Mouse (Mus musculus) forebrain, embryonic 11.5 days (tissue): ENCODE measurements at regions not wholly inside any gene's neighbourhood (a gene's known extent, or its start where the extent isn't known, plus 50 kb on each side); places are given as distances from the start of the nearest gene placed in this dataset.

ENCODE experiments used
- ATAC-seq: fragments of 200-750 bp; cut with Nextera tagmentation; replicated peaks from 2 replicates; pipeline ENCODE4 v1.8.0; 2017; ENCODE audit warnings: moderate TSS enrichment; ENCODE audit not compliant: low FRiP score
- DNase-seq: peaks from one replicate; pipeline ENCODE4 v3.0.0-alpha.2; 2017; ENCODE audit warnings: low spot score
- H3K27ac ChIP-seq: fragments of 300-500 bp; sonication (generic); 2 replicates; pipeline ENCODE4 v1.5.1; 2014; ENCODE audit warnings: low read depth, low read length
- H3K27me3 ChIP-seq: fragments of 300-500 bp; sonication (generic); 2 replicates; pipeline ENCODE4 v1.6.1; 2014; ENCODE audit warnings: mild to moderate bottlenecking, low read length, mixed read lengths; ENCODE audit not compliant: control insufficient read depth, insufficient read depth
- H3K36me3 ChIP-seq: fragments of 300-500 bp; sonication (generic); 2 replicates; pipeline ENCODE4 v1.6.1; 2014; ENCODE audit warnings: mild to moderate bottlenecking, low read length, moderate library complexity, mixed read lengths; ENCODE audit not compliant: control insufficient read depth, insufficient read depth
- H3K4me1 ChIP-seq: fragments of 300-500 bp; sonication (generic); replicated peaks from 2 replicates; pipeline ENCODE4 v1.6.1; 2014; ENCODE audit warnings: low read length, mixed read lengths; ENCODE audit not compliant: control insufficient read depth, insufficient read depth
- H3K4me2 ChIP-seq: fragments of 300-500 bp; sonication (generic); 2 replicates; pipeline ENCODE4 v1.6.1; 2014; ENCODE audit warnings: low read depth, mild to moderate bottlenecking, low read length, moderate library complexity, mixed read lengths; ENCODE audit not compliant: severe bottlenecking
- H3K4me3 ChIP-seq: fragments of 300-500 bp; sonication (generic); 2 replicates; pipeline ENCODE4 v1.5.1; 2014; ENCODE audit warnings: low read depth, low read length
- H3K9ac ChIP-seq: fragments of 300-500 bp; sonication (generic); 2 replicates; pipeline ENCODE4 v1.6.1; 2014; ENCODE audit warnings: low read length
- H3K9me3 ChIP-seq: fragments of 300-500 bp; sonication (generic); 2 replicates; pipeline ENCODE4 v1.6.1; 2016; ENCODE audit warnings: low read length, mixed read lengths; ENCODE audit not compliant: control insufficient read depth
- WGBS: fragments of 180-500 bp; shearing (Covaris S2); extraction: QIAGEN DNeasy Blood & Tissue Kit; methylation state at CpG from one replicate; pipeline ENCODE4 v1.1.7; 2014; 5-methylcytosine and 5-hydroxymethylcytosine counted together

GRCm38 (mm10) chr4:153200799-153201770, 281.5 kb downstream of the Ajap1 start:
- Histone ChIP-seq H3K4me1 (no peaks in the 10 kb centered on the region), H3K4me3 (no peak overlapping the region), H3K9me3 (no peaks in the 10 kb centered on the region), H3K4me2 (no peak overlapping the region), H3K9ac (no peak overlapping the region), H3K27ac (no peak overlapping the region), H3K27me3 (no peaks in the 10 kb centered on the region), H3K36me3 (no peaks in the 10 kb centered on the region)
- WGBS, result 54% methylated on average over 20 of the region's 20 CpGs
- DNase-seq (no peak), ATAC-seq (no peak)

GRCm38 (mm10) chr4:153189485-153189884, 293.1 kb downstream of the Ajap1 start:
- H3K9me3 ChIP-seq, result no peaks in the 10 kb centered on the region
- ATAC-seq, result no peak
- H3K9ac ChIP-seq, result no peak overlapping the region

DNA sequence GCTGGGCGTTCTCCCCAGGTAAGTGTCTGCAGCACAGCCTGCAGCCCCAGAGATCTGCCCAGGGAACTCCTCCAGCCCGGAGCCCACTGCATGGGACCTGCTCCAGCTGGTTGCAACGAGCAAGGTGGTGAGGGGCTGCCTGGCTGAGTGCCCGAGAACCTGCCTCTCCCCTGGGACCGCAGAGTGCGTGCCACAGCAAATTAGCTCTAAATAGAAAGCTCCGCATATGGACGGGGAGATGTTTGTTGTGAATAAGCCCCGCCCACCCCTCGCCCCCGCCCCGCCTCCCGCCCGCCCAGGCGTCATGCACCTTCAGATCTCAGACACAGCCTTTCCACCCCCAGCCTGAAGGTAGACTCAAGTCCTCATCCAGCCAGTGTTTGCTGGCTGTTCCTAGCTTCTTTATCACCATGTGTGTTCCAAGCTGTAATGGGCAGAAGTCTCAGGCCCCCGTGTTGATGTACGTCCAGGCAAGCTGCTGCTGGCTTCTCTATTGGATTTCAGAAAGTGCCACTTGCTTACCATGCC, 294.0 kb downstream of the Ajap1 start:
- Histone ChIP-seq H3K27me3 (peaks cover 5% of the 10 kb centered on the region; the same call in 1 of the 2 replicates), H3K9me3 (no peaks in the 10 kb centered on the region), H3K4me2 (peak overlapping the region; percentile 40), H3K4me1 (peaks cover 12% of the 10 kb centered on the region), H3K9ac (no peak overlapping the region), H3K27ac (no peak overlapping the region), H3K4me3 (peak overlapping the region; percentile 5; the same call in 1 of the 2 replicates), H3K36me3 (no peaks in the 10 kb centered on the region)
- peak; percentile 58; the same call in 1 of the 2 replicates for ATAC-seq
- WGBS, result under 1% methylated on average over 17 of the region's 17 CpGs
- DNase-seq, result peak; percentile 66

More at GRCm38 (mm10) chr4:153189485-153189884, 293.1 kb downstream of the Ajap1 start:
- Histone ChIP-seq H3K27ac (no peak overlapping the region), H3K4me3 (no peak overlapping the region), H3K36me3 (no peaks in the 10 kb centered on the region), H3K4me1 (peaks cover 12% of the 10 kb centered on the region), H3K27me3 (peaks cover 5% of the 10 kb centered on the region; the same call in 1 of the 2 replicates), H3K4me2 (no peak overlapping the region)
- DNase-seq, result peak; percentile 79
- 8% methylated on average over 8 of the region's 8 CpGs for WGBS

DNA sequence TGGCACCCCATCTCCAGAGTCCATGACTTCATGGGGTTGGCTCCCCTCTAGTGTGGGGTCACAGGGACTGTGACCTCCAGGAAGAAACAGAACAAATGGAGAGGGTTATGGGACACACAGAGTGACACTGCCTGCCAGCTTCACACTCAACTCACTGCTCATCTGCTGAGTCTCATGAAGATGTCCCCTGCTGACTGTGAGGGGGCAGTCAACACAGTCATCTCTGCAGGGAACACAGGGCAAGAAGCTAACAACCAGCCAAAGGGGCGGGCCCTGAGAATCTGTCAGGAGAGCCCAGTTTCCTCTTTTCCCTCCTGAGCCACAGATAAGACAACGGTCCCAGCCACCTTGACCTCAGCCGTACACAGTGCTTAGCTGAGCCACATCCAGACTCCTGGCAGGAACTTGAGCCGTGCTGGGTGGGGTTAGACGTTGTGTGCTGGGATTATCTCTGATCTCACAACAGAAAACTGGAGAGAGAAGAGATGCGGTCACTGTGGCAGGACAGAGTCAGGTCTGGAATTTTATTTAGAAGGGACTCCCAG, 294.6 kb downstream of the Ajap1 start:
- Histone ChIP-seq H3K4me1 (peaks cover 12% of the 10 kb centered on the region), H3K9ac (no peak overlapping the region), H3K36me3 (no peaks in the 10 kb centered on the region), H3K4me2 (peak overlapping the region; percentile 40), H3K4me3 (peak overlapping the region; percentile 5; the same call in 1 of the 2 replicates), H3K27me3 (peaks cover 5% of the 10 kb centered on the region; the same call in 1 of the 2 replicates), H3K9me3 (no peaks in the 10 kb centered on the region), H3K27ac (no peak overlapping the region)
- ATAC-seq, result 0 out of 2 replicates have a peak, but pooled peaks have one; percentile 56
- DNase-seq, result no peak
- WGBS, result 2% methylated on average over 6 of the region's 6 CpGs

DNA sequence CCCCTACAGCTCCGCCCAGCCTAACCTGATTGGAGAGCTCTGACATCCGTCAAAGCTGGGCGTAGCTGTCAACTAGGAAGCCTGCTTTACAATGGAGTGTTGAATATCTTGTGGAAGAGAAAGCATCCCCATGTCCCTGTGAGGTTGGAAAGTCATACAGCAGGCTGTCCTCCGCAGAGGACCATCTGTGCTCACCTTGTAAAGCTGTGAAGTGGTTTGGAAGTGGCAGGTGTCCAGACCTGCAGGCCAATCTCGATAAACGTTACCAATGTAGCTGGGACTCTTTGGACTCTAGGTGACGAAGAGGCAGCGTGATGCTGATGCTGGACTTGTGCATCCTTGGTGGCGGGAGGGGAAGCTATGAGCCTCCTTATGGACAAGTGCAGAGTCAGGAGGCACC, 305.1 kb downstream of the Ajap1 start:
- Histone ChIP-seq H3K27me3 (no peaks in the 10 kb centered on the region), H3K27ac (no peak overlapping the region), H3K9ac (no peak overlapping the region), H3K4me1 (no peaks in the 10 kb centered on the region), H3K4me2 (no peak overlapping the region), H3K9me3 (peaks cover 4% of the 10 kb centered on the region; the same call in 1 of the 2 replicates), H3K4me3 (no peak overlapping the region), H3K36me3 (no peaks in the 10 kb centered on the region)
- 89% methylated on average over 9 of the region's 9 CpGs for WGBS
- no peak for ATAC-seq
- no peak for DNase-seq

DNA sequence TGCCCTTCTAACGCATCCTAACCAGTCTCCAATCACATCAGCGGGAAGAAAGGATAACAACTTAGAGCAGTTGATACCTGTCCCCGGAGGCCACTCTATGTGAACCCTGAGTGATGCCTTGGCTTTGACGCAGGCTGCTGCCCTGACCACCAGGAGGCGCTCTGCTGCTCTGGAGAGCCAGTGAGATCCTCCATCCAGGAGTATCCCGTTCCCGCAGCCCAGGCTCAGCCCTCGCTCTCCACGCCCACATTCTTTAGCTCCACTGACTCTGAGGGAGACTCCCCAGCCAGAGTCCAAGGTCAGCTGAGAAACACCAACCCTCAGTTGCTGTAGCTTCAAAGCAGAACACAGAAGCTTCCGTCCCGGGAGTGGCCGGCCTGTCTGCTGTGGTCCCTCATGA, 307.0 kb downstream of the Ajap1 start:
- H3K9me3 ChIP-seq, result peaks cover 4% of the 10 kb centered on the region; the same call in 1 of the 2 replicates
- no peaks in the 10 kb centered on the region for H3K36me3 ChIP-seq
- H3K4me1 ChIP-seq, result no peaks in the 10 kb centered on the region
- ATAC-seq (peak; percentile 64; the same call in 1 of the 2 replicates), DNase-seq (peak; percentile 89)
- H3K27me3 ChIP-seq, result no peaks in the 10 kb centered on the region
- 12% methylated on average over 12 of the region's 12 CpGs for WGBS
- no peak overlapping the region for H3K4me2 ChIP-seq
- H3K27ac ChIP-seq, result no peak overlapping the region
- H3K9ac ChIP-seq, result no peak overlapping the region
- no peak overlapping the region for H3K4me3 ChIP-seq

GRCm38 (mm10) chr4:153175077-153175476, 307.5 kb downstream of the Ajap1 start:
- Histone ChIP-seq H3K4me2 (no peak overlapping the region), H3K36me3 (no peaks in the 10 kb centered on the region), H3K27me3 (no peaks in the 10 kb centered on the region), H3K4me1 (no peaks in the 10 kb centered on the region), H3K4me3 (no peak overlapping the region), H3K27ac (no peak overlapping the region), H3K9me3 (peaks cover 4% of the 10 kb centered on the region; the same call in 1 of the 2 replicates), H3K9ac (no peak overlapping the region)
- no peak for DNase-seq
- ATAC-seq, result no peak
- 86% methylated on average over 15 of the region's 15 CpGs for WGBS

- peaks cover 4% of the 10 kb centered on the region; the same call in 1 of the 2 replicates for H3K9me3 ChIP-seq
- no peak overlapping the region for H3K9ac ChIP-seq
- ATAC-seq, result no peak
- H3K4me2 ChIP-seq, result no peak overlapping the region
- H3K4me3 ChIP-seq, result no peak overlapping the region
- no peaks in the 10 kb centered on the region for H3K4me1 ChIP-seq
- 87% methylated on average over 9 of the region's 9 CpGs for WGBS
- no peaks in the 10 kb centered on the region for H3K36me3 ChIP-seq
- no peak overlapping the region for H3K27ac ChIP-seq
- DNase-seq, result no peak
- no peaks in the 10 kb centered on the region for H3K27me3 ChIP-seq
Observed at GRCm38 (mm10) chr4:153169991-153170390, 312.6 kb downstream of the Ajap1 start.
